Mouse (Mus musculus) neutrophil, adult 5-6 weeks (primary cell): ENCODE results near the gene Olfr65. TPM values are rescaled to one million over a fixed set of nuclear protein-coding genes. Genes with fewer than 3 reads are reported as not detected.

Source experiments
- ATAC-seq: fragments of 151-379, 151-347 bp; 2 replicates; pipeline ENCODE4 v1.8.0; 2017; ENCODE audit warnings: mild to moderate bottlenecking, moderate TSS enrichment; ENCODE audit not compliant: insufficient number of reproducible peaks, poor library complexity, low FRiP score, severe bottlenecking; ENCODE audit errors: extremely low read depth
- total RNA-seq: library from RNA; stranded (forward); fragments of 200-1000 nt; gene quantifications from 2 replicates; pipeline ENCODE4 v1.2.3, GENCODE M21; 2017

Olfr65 gene
- total RNA-seq = not detected in 2 replicates

DNA sequence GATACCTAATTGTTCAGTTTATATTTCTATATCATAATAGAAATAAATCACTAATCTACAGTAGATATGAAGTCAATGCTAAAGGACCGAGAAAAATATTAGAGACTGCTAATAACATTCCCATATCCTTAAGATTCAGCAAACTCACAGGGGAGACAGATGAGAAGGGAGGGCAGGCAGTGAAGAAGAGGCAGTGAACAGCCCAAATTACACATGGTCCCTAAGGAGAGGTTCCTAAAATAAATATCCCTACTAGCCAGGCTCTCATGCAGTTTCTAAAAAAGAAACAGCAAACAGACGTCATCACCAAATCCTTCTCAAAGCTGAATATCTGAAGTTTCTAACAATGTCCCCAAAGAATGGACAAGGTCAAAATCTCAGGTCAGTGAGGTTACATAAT, at the start of gene Olfr65:
Olfr65 (plus strand) TSS at position 301 of the 400 bp plus-strand sequence.
- no peak for ATAC-seq

DNA sequence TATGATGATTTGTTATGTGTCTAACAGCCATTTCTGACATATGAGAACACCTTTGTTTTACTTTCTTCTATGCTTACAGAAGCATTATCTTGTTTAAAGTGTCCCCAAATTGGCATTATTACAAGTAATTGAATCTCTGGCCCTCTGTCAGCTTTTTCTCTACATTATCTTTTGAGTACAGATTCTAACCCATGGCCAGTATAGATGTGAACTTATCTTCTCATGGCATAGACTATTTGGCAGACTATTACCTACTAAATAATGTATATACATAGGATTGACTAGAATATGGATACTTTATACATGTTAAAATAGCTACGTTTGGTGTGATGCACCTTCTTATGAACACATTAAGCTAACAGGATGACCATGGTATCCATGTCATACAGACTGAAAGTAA, 48.6 kb upstream of the Olfr65 start:
- ATAC-seq = no peak

DNA sequence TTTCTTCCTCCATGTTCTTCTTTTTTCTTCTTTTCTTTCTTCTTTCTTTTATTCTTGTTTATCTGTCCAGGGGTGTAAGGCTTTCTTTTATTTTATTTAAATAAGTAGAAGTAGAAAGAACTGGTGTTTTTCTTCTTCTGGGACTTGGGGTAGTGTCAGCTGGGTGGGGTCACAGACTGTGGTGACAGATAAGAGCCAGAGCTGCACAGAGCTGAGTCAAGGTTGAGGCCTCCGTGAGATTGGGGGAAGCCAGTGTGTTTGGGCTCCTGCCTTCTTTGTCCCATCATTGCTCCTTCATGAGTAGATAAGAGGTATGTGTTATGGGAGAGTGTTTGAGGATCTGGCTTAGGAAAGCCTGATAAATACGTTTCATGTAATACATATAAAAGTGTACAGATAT, 44.2 kb upstream of the Olfr65 start:
- no peak for ATAC-seq

DNA sequence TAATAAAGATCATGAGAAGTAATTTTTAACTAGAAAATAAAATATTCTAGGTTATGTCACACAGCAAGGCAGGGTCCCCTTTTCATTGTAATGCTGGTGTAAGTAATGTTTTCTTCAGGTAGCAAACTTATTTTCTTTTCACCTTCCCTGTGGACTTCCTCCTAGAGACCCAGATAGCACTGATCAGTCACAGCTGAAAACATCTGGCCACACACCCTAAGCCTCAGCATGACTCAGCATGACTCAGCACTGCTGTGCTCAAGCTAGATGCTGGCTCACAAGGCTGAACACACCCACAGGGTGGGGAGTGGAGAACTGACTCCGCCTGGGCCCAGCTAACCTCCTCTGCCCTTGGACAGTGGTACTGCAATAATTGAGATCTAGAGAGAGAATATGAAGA, 42.4 kb upstream of the Olfr65 start:
- ATAC-seq = peak; percentile 36; the same call in 1 of the 2 replicates

DNA sequence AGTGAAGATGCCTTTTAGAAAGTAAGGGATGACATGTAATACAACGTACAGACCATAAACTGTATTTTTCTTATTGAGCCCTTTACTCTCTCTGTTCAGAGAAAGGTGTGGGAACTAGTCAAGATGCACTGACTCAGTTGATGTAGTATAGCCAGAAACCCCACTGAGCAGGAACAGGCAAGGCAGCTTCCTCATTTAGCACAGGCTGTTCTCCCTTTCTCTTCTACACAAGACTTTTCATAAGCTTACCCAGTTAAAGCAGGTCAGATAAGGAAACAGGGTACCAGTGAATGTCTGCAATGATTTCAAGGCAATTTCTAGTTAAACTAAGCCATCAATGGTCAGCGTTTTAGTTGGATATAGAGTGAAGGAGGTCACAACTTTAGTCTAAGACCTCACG, 41.8 kb upstream of the Olfr65 start:
- no peak for ATAC-seq

DNA sequence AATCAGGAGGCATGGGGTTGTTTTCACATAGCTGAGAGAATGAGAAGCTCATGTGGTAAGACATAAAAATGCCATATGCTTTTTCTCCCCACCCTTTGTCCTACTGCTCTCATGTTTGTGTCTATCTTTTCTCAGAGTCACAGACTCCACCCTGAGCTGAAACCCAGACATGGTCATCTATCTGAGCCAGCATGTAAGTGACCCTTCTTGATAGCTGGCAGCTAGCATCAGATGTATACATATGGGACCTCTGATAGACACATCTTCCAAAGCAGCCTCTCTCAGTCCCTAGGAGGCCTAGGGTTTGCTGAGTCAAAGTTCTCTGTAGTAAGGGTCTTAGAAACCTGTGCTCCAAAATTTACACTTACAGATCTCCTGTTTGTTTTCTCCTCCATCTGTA, 37.6 kb upstream of the Olfr65 start:
- no peak for ATAC-seq

DNA sequence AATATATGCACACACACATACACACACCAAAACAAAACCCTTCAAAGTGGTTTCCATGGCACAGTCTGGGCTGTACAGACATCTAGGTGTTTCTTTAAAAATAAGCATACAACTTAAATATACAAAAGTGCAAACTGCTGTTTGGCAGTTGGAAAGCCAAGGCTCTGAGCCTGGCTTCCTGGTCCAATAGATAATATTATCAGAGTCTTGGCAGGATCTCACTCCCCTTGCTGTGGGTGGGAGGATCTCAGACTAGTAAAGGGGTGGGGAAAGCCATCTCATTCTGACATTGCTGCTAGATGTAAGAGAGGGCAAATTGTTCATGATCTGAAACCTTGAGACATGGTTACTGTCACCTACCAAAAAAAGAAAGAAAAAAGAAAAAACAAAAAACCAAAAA, 32.6 kb upstream of the Olfr65 start:
- no peak for ATAC-seq

DNA sequence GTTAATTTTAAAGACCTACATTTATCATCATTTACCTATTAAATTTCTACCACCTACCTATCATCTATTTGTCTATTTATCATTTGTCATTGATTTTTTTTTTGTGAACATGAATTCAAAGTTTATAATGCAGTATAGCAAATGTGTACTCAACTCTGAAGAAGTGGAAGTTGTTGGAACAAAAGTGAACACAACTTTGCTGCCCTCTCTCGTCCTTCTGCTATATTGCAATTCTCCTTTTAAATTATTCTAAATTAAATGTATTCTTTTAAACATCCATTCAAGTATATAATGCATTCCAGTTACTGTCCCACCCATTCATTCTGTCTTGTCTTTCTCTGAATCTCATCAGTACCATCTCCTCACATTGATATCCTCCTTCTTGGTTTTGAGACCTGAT, 30.2 kb upstream of the Olfr65 start:
- 0 out of 2 replicates have a peak, but pooled peaks have one; percentile 44 for ATAC-seq

DNA sequence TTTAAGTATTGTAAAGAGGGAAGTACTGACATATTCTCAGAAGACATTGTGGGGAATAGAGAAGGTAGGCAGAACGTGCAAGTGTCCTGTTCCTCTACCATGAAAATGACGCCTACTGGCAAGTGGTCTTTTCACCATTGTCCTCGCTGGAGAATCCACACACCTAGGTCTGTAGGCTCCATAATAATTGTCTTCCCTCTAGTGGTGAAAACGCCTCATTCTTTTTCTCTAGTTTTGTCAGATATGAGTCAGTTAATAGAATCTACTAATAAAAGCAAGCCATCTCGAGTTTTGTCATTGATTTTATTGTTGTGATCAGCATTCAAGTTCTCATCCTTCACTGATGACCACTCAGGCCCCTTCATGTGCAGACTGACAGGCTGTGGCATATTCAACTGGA, 28.8 kb upstream of the Olfr65 start:
- no peak for ATAC-seq

DNA sequence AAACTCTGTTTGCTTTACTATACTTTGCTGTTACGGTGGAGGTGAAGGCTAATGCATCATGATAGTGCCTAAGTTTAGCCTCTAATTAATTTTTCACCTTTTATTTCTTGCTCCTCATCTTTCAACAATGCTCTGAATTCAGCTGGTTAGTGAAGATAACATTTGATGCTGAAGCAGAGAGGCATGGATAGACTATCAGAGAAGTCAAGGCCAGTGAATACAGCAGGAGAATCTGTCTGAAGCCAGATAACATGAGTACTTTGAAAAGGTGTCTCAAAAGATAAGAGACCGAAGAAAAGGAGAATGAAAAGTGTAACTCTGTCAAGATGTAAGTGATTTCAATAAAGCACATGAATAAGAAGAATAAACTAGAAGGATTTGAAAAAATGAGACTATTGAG, 26.2 kb upstream of the Olfr65 start:
- ATAC-seq = no peak

DNA sequence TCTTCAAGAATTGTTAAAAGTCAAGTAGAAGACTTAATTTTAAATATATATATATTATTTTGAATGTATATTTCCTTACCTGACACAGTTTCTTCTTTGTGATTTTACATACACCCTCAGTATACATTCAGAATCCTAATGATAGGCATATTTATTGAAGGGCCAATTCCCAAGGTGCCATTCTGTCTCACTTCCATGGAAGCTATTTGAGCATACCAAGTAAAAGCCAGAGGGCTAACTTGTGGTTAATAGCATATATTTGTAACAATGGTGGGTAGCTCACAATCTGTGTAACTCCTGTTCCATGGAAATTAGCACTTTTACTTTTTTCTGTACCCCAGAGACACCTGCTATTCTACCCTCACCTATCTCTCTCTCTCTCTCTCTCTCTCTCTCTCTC, 17.1 kb upstream of the Olfr65 start, which contains the start of gene Olfr66:
Olfr66 (minus strand) TSS at position 101 of the 400 bp plus-strand sequence.
- ATAC-seq = no peak

DNA sequence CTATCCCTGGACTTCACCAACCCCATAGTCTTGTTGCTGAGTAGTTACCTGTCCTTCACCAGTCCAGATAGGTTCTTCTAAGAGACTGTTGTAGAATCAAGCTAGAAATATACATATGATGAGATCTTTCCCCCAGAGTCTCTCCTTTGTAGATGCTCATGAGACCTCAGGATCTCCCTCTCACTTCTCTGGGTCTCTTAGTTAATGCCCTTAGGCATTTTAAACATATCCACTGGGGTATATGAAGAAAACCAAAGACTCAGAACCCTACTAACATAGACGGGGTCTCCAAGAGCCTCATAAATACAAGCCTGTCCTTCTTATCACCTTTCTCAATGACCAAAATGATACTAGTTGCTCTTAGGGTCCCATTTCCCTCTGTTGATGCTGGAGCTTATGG, 8.9 kb upstream of the Olfr65 start, which contains the start of gene Olfr64:
Olfr64 (minus strand) TSS at position 101 of the 400 bp plus-strand sequence.
- ATAC-seq = no peak

DNA sequence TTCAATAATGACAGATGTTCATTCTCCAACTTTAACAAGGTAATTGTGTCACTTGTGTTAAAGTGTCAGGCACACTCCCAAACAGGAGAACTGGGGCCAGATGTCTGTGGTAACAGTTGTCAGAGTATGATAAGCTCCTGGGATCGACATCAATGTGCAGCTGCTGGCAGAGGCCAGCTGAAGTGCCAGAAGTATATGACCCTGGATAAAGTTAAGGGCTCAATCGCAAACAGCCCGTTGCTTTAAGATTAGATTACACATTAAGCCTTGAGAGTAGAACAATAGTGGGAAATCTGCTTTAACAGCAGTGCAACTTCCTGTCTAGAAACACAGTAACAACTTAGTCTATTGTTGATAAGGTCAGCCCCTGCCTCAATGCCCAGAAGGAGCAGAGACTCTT, 6.8 kb downstream of the Olfr65 start:
- no peak for ATAC-seq

DNA sequence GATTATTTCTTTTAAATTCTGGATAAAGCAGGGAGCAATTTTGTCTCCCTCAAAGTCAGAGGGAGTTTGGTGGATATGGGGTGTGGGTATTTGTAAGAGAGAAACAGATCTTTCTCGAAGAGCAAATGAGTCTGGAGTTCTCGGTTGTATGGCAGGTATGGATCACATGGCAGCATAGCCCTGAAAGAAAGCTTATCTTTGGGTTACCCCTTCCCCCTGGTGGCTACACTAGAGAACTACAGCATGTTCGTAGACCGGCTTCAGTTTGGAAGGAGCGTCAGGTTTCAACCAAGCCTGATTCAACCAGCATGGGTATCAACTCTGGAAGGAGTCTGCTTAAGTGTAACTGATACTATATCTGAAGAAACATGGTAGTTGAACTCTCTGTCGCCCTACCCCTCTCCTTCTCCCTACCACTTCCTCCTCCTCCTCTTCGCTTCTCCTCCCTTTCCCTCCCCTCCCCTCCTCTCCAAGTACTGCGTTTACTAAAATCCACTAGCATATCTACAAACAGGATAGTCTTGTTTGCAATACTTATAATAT, 9.8 kb downstream of the Olfr65 start:
- ATAC-seq = no peak

DNA sequence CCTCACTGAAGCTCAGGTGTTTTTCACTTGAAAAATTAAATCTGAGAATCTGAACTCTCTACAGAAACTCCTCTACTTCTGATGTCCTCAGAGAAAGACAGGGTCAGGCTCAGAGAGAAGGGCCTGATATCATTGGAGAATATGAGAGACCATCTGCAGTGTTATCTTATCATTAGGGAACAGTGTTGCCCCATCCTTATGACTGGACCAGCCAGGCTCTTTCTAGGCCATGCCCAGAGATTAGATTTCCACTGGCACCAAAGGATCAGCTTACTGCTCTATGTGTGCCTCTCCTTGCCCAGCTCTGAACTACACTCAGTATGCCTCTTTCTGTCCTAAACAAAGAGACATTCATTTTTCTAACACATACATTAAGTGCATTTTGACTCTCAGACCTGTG, 12.1 kb downstream of the Olfr65 start:
- no peak for ATAC-seq

DNA sequence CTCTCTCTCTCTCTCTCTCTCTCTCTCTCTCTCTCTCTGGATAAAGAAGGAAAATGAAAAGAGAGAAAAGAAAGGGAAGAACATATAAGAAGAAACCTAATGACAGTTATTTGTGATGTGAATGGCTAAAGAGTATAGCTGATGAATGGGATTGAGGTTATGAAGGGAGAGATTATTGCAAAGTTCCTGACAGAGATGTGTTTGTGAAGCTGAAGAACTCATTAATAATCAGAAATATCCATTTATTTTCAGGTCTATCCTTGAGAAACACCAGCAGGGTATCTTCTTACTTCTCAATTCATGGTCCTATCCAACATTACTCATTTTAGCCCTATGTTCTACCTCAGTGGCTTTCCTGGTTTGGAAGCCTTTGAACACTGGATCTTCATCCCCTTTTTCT, 25.2 kb downstream of the Olfr65 start, which contains the start of gene Olfr631:
Olfr631 (plus strand) TSS at position 301 of the 400 bp plus-strand sequence.
- no peak for ATAC-seq

DNA sequence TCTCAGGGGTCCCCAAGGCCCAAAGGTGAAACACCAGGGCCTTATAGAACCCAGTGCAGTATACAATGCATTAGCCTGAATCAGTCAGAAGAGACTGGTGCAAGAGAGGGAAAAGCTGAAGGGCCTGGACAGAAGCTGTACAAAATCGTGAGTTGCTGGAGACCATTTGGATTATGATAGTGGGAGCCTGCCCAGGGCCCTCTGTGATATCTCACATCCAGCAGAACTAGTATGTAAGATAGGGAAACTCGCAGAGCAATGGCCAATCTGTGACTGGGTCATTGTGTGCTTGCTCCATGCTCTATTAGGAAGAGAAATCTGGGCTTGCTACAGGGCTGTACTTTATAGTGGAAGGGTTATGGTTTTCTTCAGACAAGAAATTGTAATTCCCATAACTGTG, 31.0 kb downstream of the Olfr65 start, which contains the start of gene Olfr632:
Olfr632 (plus strand) TSS at position 84 of the 400 bp plus-strand sequence.
- ATAC-seq = no peak

DNA sequence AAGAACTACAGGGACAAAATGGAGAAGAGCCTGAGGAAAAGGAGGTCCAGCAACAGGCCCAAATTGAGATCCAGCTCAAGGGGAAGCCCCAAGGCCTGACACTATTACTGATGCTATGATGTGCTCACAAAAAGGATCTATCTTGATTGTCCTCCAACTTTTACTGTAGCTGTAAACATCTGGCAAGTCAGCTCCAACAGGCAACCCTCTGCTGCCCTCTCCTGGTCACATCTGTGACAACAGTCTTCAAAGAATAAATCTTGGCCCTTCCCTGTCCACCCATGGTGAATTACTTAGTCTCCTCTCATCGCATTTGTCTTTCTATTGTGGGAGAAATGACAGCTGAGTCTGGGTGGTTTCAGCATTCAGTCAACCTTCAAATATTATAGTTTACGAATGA, 39.4 kb downstream of the Olfr65 start:
- peak; percentile 78; the same call in 1 of the 2 replicates for ATAC-seq

DNA sequence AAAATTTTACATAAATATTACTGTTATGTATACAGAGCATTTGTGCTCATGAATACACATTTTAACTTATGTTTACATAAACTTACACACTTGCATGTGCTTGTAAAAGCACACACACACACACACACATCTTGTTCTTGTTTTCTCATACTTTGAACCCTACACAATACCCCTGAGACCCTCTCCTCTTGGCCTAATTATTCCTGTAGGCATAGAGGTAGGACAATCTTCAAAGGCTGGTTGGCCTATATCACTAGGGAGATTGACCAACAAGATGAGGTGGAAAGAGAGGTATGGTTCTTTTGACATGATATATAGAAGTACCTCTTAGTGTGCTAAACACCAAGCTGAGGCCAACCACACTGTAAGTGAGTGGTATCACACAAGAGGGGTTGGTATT, 40.9 kb downstream of the Olfr65 start, which contains the start of gene Olfr633:
Olfr633 (plus strand) TSS at position 301 of the 400 bp plus-strand sequence.
- ATAC-seq = no peak
